Mouse (Mus musculus) pancreas, adult 10 weeks (tissue): ENCODE measurements around the gene Gm36210. TPM values are rescaled to one million over a fixed set of nuclear protein-coding genes. Genes with fewer than 3 reads are reported as not detected.

ENCODE experiments used
- polyA plus RNA-seq: library from polyadenylated mRNA; stranded (reverse); fragments of 350-450 nt; fragmentation: Illumina TruSeq; extraction: RNeasy Lipid Tissue Mini Kit (QIAGEN cat#74804); gene quantifications from one replicate; pipeline ENCODE4 v1.2.3, GENCODE M21; 2015; ENCODE audit warnings: low read depth, low replicate concordance; ENCODE audit not compliant: insufficient read depth

Gm36210 gene
- polyA plus RNA-seq: not detected

GRCm38 (mm10) chr7:4906466-4906950, at the start of gene Gm36210:
Gene Gm36210, minus strand, starts transcription at chr7:4906516.

GRCm38 (mm10) chr7:4925441-4926381, 19.4 kb upstream of the Gm36210 start, which contains the start of gene Ssc5d:
Gene Ssc5d, plus strand, starts transcription at chr7:4925785.

GRCm38 (mm10) chr7:4921824-4922482, 15.6 kb upstream of the Gm36210 start, which contains the start of gene Nat14:
Gene Nat14, plus strand, starts transcription at chr7:4922028.

GRCm38 (mm10) chr7:4915007-4915665, 8.8 kb upstream of the Gm36210 start, which contains the start of gene Zfp628:
Gene Zfp628, plus strand, starts transcription at chr7:4915217.

GRCm38 (mm10) chr7:4876753-4877221, 29.5 kb downstream of the Gm36210 start, which contains the start of gene Isoc2a:
Gene Isoc2a, plus strand, starts transcription at chr7:4877153.

GRCm38 (mm10) chr7:4870133-4870532, 36.2 kb downstream of the Gm36210 start, which contains the start of gene Isoc2b:
Gene Isoc2b, minus strand, starts transcription at chr7:4870258.

Other genes with a start within 250 kb of the Gm36210 start
- 12.0 TPM for gene Ppp6r1, start 247.5 kb downstream of the Gm36210 start, polyA plus RNA-seq
- 10.8 TPM for gene Hspbp1, start 221.4 kb downstream of the Gm36210 start, polyA plus RNA-seq
- 2.4 TPM for gene Brsk1, start 215.9 kb downstream of the Gm36210 start, polyA plus RNA-seq
- gene Tmem150b, start 181.3 kb downstream of the Gm36210 start, polyA plus RNA-seq: not detected
- gene Kmt5c, start 166.4 kb downstream of the Gm36210 start, polyA plus RNA-seq: 21.1 TPM
- 5.7 TPM for gene Cox6b2, start 153.4 kb downstream of the Gm36210 start, polyA plus RNA-seq
- not detected for gene Fam71e2, start 135.2 kb downstream of the Gm36210 start, polyA plus RNA-seq
- not detected for gene Il11, start 123.7 kb downstream of the Gm36210 start, polyA plus RNA-seq
- gene Tmem190, start 123.6 kb downstream of the Gm36210 start, polyA plus RNA-seq: not detected
- 8.4 TPM for gene Tmem238, start 116.9 kb downstream of the Gm36210 start, polyA plus RNA-seq
- 480 TPM for gene Rpl28, start 113.6 kb downstream of the Gm36210 start, polyA plus RNA-seq
- gene Ube2s, start 93.9 kb downstream of the Gm36210 start, polyA plus RNA-seq: 16.8 TPM
- gene Shisa7, start 61.8 kb downstream of the Gm36210 start, polyA plus RNA-seq: 0.30 TPM
- gene Isoc2b, start 36.3 kb downstream of the Gm36210 start, polyA plus RNA-seq: 12.2 TPM
- 9.6 TPM for gene Isoc2a, start 29.4 kb downstream of the Gm36210 start, polyA plus RNA-seq
- 1.4 TPM for gene Zfp628, start 8.7 kb upstream of the Gm36210 start, polyA plus RNA-seq
- 4.6 TPM for gene Nat14, start 15.5 kb upstream of the Gm36210 start, polyA plus RNA-seq
- 1.2 TPM for gene Ssc5d, start 19.3 kb upstream of the Gm36210 start, polyA plus RNA-seq
- not detected for gene Sbk2, start 57.9 kb upstream of the Gm36210 start, polyA plus RNA-seq
- gene Sbk3, start 64.7 kb upstream of the Gm36210 start, polyA plus RNA-seq: not detected
- gene Zfp579, start 89.6 kb upstream of the Gm36210 start, polyA plus RNA-seq: 41.7 TPM
- 7.4 TPM for gene Zfp524, start 107.9 kb upstream of the Gm36210 start, polyA plus RNA-seq
- 6.8 TPM for gene Fiz1, start 108.2 kb upstream of the Gm36210 start, polyA plus RNA-seq
- not detected for gene Gm44973, start 109.0 kb upstream of the Gm36210 start, polyA plus RNA-seq
- gene Zfp865, start 113.9 kb upstream of the Gm36210 start, polyA plus RNA-seq: 5.3 TPM
- gene Ccdc106, start 114.0 kb upstream of the Gm36210 start, polyA plus RNA-seq: not detected
- not detected for gene 4632433K11Rik, start 127.6 kb upstream of the Gm36210 start, polyA plus RNA-seq
- 0.63 TPM for gene Zfp784, start 131.9 kb upstream of the Gm36210 start, polyA plus RNA-seq
- gene Zfp580, start 145.0 kb upstream of the Gm36210 start, polyA plus RNA-seq: 2.1 TPM
- 46.4 TPM for gene U2af2, start 155.6 kb upstream of the Gm36210 start, polyA plus RNA-seq
- 53.1 TPM for gene Epn1, start 173.7 kb upstream of the Gm36210 start, polyA plus RNA-seq
- gene Rfpl4, start 210.4 kb upstream of the Gm36210 start, polyA plus RNA-seq: not detected
- not detected for gene Rasl2-9, start 219.4 kb upstream of the Gm36210 start, polyA plus RNA-seq
- not detected for gene Vmn1r55, start 243.2 kb upstream of the Gm36210 start, polyA plus RNA-seq